Mouse (Mus musculus) MEL (cell line): ENCODE results near the gene Stfa3. TPM values are rescaled to one million over a fixed set of nuclear protein-coding genes. Genes with fewer than 3 reads are reported as not detected.

Experiments used
- DNase-seq: peaks from one replicate; pipeline ENCODE4 v3.0.0; 2011; ENCODE audit warnings: low read depth, low spot score
- H3K27ac ChIP-seq: 2 replicates; pipeline ENCODE4 v1.5.1; 2012; ENCODE audit warnings: low read depth, mild to moderate bottlenecking, control low read depth, low read length, moderate library complexity; ENCODE audit not compliant: control insufficient read depth
- H3K27me3 ChIP-seq, 2 experiments: fragments of 150-350 bp in 1 of 2; sonication (generic) in 1 of 2; 2 replicates each; pipeline ENCODE4 v1.6.1; 2012; ENCODE audit warnings: low read length in 2 of 2, mild to moderate bottlenecking in 2 of 2, improper control_type of control experiment in 1 of 2, moderate library complexity in 1 of 2; ENCODE audit not compliant: insufficient read depth in 2 of 2, control insufficient read depth in 1 of 2
- H3K36me3 ChIP-seq, 2 experiments: 2 replicates each; pipeline ENCODE4 v1.6.1; 2012 to 2014; ENCODE audit warnings: low read length in 2 of 2, improper control_type of control experiment in 1 of 2, inconsistent platforms in 1 of 2, mild to moderate bottlenecking in 1 of 2; ENCODE audit not compliant: insufficient read depth in 2 of 2, control insufficient read depth in 1 of 2
- H3K4me1 ChIP-seq, 2 experiments: fragments of 150-350 bp in 1 of 2; sonication (generic) in 1 of 2; 2 replicates each; pipeline ENCODE4 v1.6.1; 2012; ENCODE audit warnings: low read length in 2 of 2, improper control_type of control experiment in 1 of 2, mild to moderate bottlenecking in 1 of 2; ENCODE audit not compliant: insufficient read depth in 2 of 2, control insufficient read depth in 1 of 2
- H3K4me3 ChIP-seq, 2 experiments: fragments of 150-350 bp in 1 of 2; sonication (generic) in 1 of 2; 2 replicates each; pipeline ENCODE4 v1.5.1; 2012; ENCODE audit warnings: low read depth in 2 of 2, low read length in 2 of 2, mild to moderate bottlenecking in 2 of 2, moderate library complexity in 2 of 2, control low read depth in 1 of 2, improper control_type of control experiment in 1 of 2; ENCODE audit not compliant: control insufficient read depth in 1 of 2, insufficient read depth in 1 of 2
- H3K79me2 ChIP-seq: 2 replicates; pipeline ENCODE4 v1.6.1; 2012; ENCODE audit warnings: mild to moderate bottlenecking, low read length, moderate library complexity; ENCODE audit not compliant: control insufficient read depth, poor library complexity, insufficient read depth
- H3K9ac ChIP-seq: 2 replicates; pipeline ENCODE4 v1.6.1; 2012; ENCODE audit warnings: low read depth, mild to moderate bottlenecking, control low read depth, low read length, moderate library complexity; ENCODE audit not compliant: control insufficient read depth, poor library complexity, severe bottlenecking
- H3K9me3 ChIP-seq: fragments of 150-350 bp; sonication (generic); replicated peaks from 2 replicates; pipeline ENCODE4 v1.6.1; 2012; ENCODE audit warnings: mild to moderate bottlenecking, low read length, improper control_type of control experiment, moderate library complexity; ENCODE audit not compliant: insufficient read depth
- ELF1 ChIP-seq: IDR thresholded peaks from 2 replicates; pipeline ENCODE4 v1.6.1; 2014; ENCODE audit warnings: low read depth, mild to moderate bottlenecking, inconsistent platforms, low read length, improper control_type of control experiment, moderate library complexity
- EP300 ChIP-seq, 2 experiments: IDR thresholded peaks; 2 replicates each; pipeline ENCODE4 v1.6.1; 2011; ENCODE audit warnings: improper control_type of control experiment in 2 of 2, low read length in 2 of 2, low read depth in 1 of 2, mild to moderate bottlenecking in 1 of 2
- HCFC1 ChIP-seq: IDR thresholded peaks from 2 replicates; pipeline ENCODE4 v1.6.1; 2012; ENCODE audit warnings: low read depth, mild to moderate bottlenecking, inconsistent platforms, low read length, improper control_type of control experiment, moderate library complexity
- JUND ChIP-seq: IDR thresholded peaks from 2 replicates; pipeline ENCODE4 v1.6.1; 2011; ENCODE audit warnings: low read depth, mild to moderate bottlenecking, improper control_type of control experiment, low read length
- MAFK ChIP-seq: IDR thresholded peaks from 2 replicates; pipeline ENCODE4 v1.6.1; 2011; ENCODE audit warnings: low read depth, mild to moderate bottlenecking, low read length, improper control_type of control experiment, borderline replicate concordance
- MAZ ChIP-seq: IDR thresholded peaks from 2 replicates; pipeline ENCODE4 v1.6.1; 2012; ENCODE audit warnings: low read depth, mild to moderate bottlenecking, inconsistent platforms, low read length, improper control_type of control experiment
- MEF2A ChIP-seq: IDR thresholded peaks from 2 replicates; pipeline ENCODE4 v1.6.1; 2014; ENCODE audit warnings: low read depth, mild to moderate bottlenecking, inconsistent platforms, low read length, improper control_type of control experiment; ENCODE audit not compliant: poor library complexity, insufficient replicate concordance, severe bottlenecking; ENCODE audit errors: extremely low read depth
- MYC ChIP-seq: IDR thresholded peaks from 2 replicates; pipeline ENCODE4 v1.6.1; 2011; ENCODE audit warnings: low read depth, mild to moderate bottlenecking, low read length, improper control_type of control experiment, moderate library complexity
- NELFE ChIP-seq: IDR thresholded peaks from 2 replicates; pipeline ENCODE4 v1.6.1; 2011; ENCODE audit warnings: low read depth, low read length, improper control_type of control experiment
- NRF1 ChIP-seq: IDR thresholded peaks from 2 replicates; pipeline ENCODE4 v1.6.1; 2014; ENCODE audit warnings: low read depth, mild to moderate bottlenecking, inconsistent platforms, low read length, improper control_type of control experiment, moderate library complexity; ENCODE audit not compliant: poor library complexity, insufficient read depth, severe bottlenecking
- POLR2A ChIP-seq, 2 experiments: IDR thresholded peaks; 2 replicates each; pipeline ENCODE4 v1.6.1; 2011 to 2012; ENCODE audit warnings: low read length in 2 of 2, mild to moderate bottlenecking in 2 of 2, control low read depth in 1 of 2, improper control_type of control experiment in 1 of 2, low read depth in 1 of 2, moderate library complexity in 1 of 2; ENCODE audit not compliant: control insufficient read depth in 1 of 2, insufficient read depth in 1 of 2, poor library complexity in 1 of 2
- POLR2AphosphoS2 ChIP-seq: IDR thresholded peaks from 2 replicates; pipeline ENCODE4 v1.6.1; 2011; ENCODE audit warnings: low read length, improper control_type of control experiment
- POLR2AphosphoS5 ChIP-seq: IDR thresholded peaks from 2 replicates; pipeline ENCODE4 v1.6.1; 2012; ENCODE audit warnings: low read depth, borderline replicate concordance, mild to moderate bottlenecking, inconsistent platforms, low read length, moderate library complexity, mixed read lengths
- RAD21 ChIP-seq: IDR thresholded peaks from 2 replicates; pipeline ENCODE4 v1.6.1; 2011; ENCODE audit warnings: mild to moderate bottlenecking, low read depth, low read length, improper control_type of control experiment
- RCOR1 ChIP-seq: IDR thresholded peaks from 2 replicates; pipeline ENCODE4 v1.6.1; 2012; ENCODE audit warnings: low read depth, mild to moderate bottlenecking, inconsistent platforms, low read length, improper control_type of control experiment
- SIN3A ChIP-seq: IDR thresholded peaks from 2 replicates; pipeline ENCODE4 v1.6.1; 2012; ENCODE audit warnings: low read length, improper control_type of control experiment, inconsistent platforms
- SMC3 ChIP-seq: IDR thresholded peaks from 2 replicates; pipeline ENCODE4 v1.6.1; 2011; ENCODE audit warnings: low read depth, low read length, improper control_type of control experiment
- TAL1 ChIP-seq: IDR thresholded peaks from 2 replicates; pipeline ENCODE4 v1.6.1; 2012; ENCODE audit warnings: mild to moderate bottlenecking, inconsistent platforms, low read length, moderate library complexity, mixed read lengths
- TCF12 ChIP-seq: IDR thresholded peaks from 2 replicates; pipeline ENCODE4 v1.6.1; 2014; ENCODE audit warnings: low read depth, mild to moderate bottlenecking, inconsistent platforms, low read length, improper control_type of control experiment, moderate library complexity
- UBTF ChIP-seq: IDR thresholded peaks from 2 replicates; pipeline ENCODE4 v1.6.1; 2012; ENCODE audit warnings: low read depth, mild to moderate bottlenecking, inconsistent platforms, low read length, improper control_type of control experiment, moderate library complexity, borderline replicate concordance; ENCODE audit not compliant: insufficient read depth
- USF1 ChIP-seq: IDR thresholded peaks from 2 replicates; pipeline ENCODE4 v1.6.1; 2014; ENCODE audit warnings: low read depth, mild to moderate bottlenecking, inconsistent platforms, low read length, improper control_type of control experiment, moderate library complexity
- ZC3H11A ChIP-seq: IDR thresholded peaks from 2 replicates; pipeline ENCODE4 v1.6.1; 2012; ENCODE audit warnings: low read depth, mild to moderate bottlenecking, inconsistent platforms, low read length, improper control_type of control experiment
- ZKSCAN1 ChIP-seq: IDR thresholded peaks from 2 replicates; pipeline ENCODE4 v1.6.1; 2012; ENCODE audit warnings: low read depth, mild to moderate bottlenecking, inconsistent platforms, low read length, improper control_type of control experiment, moderate library complexity
- ZMIZ1 ChIP-seq: IDR thresholded peaks from 2 replicates; pipeline ENCODE4 v1.6.1; 2012; ENCODE audit warnings: low read depth, mild to moderate bottlenecking, inconsistent platforms, low read length, improper control_type of control experiment, moderate library complexity
- ZNF384 ChIP-seq: IDR thresholded peaks from 2 replicates; pipeline ENCODE4 v1.6.1; 2012; ENCODE audit warnings: low read depth, mild to moderate bottlenecking, inconsistent platforms, low read length, improper control_type of control experiment
- polyA plus RNA-seq, 2 experiments: library from polyadenylated mRNA; stranded (reverse) in 1 of 2; unstranded in 1 of 2; fragments of >175 nt in 1 of 2; fragments of >200 nt in 1 of 2; gene quantifications; 2 replicates each; pipeline versions ENCODE4 v1.2.1 to v1.2.4; 2012; ENCODE audit warnings: low replicate concordance in 2 of 2, low read depth in 1 of 2; ENCODE audit not compliant: insufficient read length in 2 of 2, insufficient read depth in 1 of 2, missing spikeins in 1 of 2
- total RNA-seq: library from RNA; depleted of rRNA; stranded (reverse); fragments of 300-350 nt; gene quantifications from 2 replicates; pipeline ENCODE4 v1.2.3, GENCODE M21; 2012

Gene Stfa3
- total and polyA plus RNA-seq, 3 experiments, result not detected

DNA sequence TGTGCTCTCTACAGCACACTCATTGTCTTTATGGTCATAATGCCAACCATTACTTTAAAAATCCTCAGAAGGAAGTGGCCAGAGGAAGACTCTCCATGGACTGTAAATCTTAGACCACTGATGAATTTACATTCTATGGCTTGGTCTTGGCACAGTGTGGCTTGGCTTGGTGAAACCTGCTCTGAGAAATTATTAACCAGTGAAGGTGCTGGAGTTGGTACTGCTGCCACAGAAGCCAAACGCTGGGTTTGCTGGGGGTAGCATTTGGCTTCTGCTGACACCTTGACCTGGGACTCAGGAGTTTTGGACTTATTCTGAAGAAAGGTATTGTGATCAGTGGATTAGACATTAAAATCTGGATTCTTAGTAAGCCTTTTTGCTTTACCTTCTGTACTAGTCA, 37.2 kb upstream of the Stfa3 start:
- Histone ChIP-seq H3K4me3 (no peak overlapping the region), H3K36me3 (no peaks in the 10 kb centered on the region), H3K79me2 (no peaks in the 10 kb centered on the region), H3K4me1 (no peaks in the 10 kb centered on the region), H3K9me3 (no peaks in the 10 kb centered on the region), H3K27ac (no peak overlapping the region), H3K9ac (no peak overlapping the region), H3K27me3 (no peaks in the 10 kb centered on the region)
- TF ChIP-seq ZC3H11A (no peak), ZKSCAN1 (no peak), USF1 (no peak), MAFK (no peak), EP300 (IDR thresholded peaks at IDR 0.05; ENCODE audit: low read depth in 1 of 2, low read length in 2 of 2) (no peak), SIN3A (no peak), ZMIZ1 (no peak), NRF1 (no peak), POLR2A (IDR thresholded peaks at IDR 0.05; ENCODE audit: control insufficient read depth in 1 of 2, insufficient read depth in 1 of 2, low read depth in 1 of 2, low read length in 2 of 2, poor library complexity in 1 of 2) (no peak), MAZ (no peak), HCFC1 (no peak)
- no peak for DNase-seq

DNA sequence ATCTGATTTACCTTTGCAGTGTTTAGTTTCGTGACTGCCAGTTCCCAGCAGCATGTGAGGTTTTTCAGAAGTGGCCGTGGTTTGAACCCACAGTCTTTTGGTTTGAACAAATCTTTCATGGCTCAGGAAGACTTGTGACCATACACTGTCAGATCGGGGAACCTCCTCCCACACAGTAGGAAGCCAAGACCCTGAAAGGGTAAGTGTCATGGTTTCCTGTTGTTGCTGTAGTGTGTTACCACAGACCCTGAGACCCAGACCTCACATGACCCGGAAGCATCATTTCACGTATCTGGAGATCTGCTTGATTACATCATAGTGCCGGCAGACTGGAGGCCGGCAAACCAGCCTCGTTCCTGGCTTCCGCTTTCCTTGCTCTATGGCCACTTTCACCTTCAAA, 21.7 kb upstream of the Stfa3 start:
- H3K36me3 ChIP-seq, result no peaks in the 10 kb centered on the region
- no peak for DNase-seq
- peaks cover 0 to 3% of the 10 kb centered on the region in 2 experiments; a peak in 2 of 4 replicates for H3K4me1 ChIP-seq
- no peak overlapping the region for H3K9ac ChIP-seq
- H3K4me3 ChIP-seq, result no peak overlapping the region
- H3K9me3 ChIP-seq, result no peaks in the 10 kb centered on the region
- no peak overlapping the region for H3K27ac ChIP-seq
- no peaks in the 10 kb centered on the region for H3K27me3 ChIP-seq
- TF ChIP-seq SMC3, result no peak
- no peak for TF ChIP-seq EP300 (IDR thresholded peaks at IDR 0.05; ENCODE audit: low read depth in 1 of 2, low read length in 2 of 2)
- TF ChIP-seq NELFE, result no peak
- TF ChIP-seq ELF1, result no peak
- no peak for TF ChIP-seq POLR2A (IDR thresholded peaks at IDR 0.05; ENCODE audit: control insufficient read depth in 1 of 2, insufficient read depth in 1 of 2, low read depth in 1 of 2, low read length in 2 of 2, poor library complexity in 1 of 2)
- TF ChIP-seq POLR2AphosphoS5, result no peak
- no peak for TF ChIP-seq ZC3H11A
- no peak for TF ChIP-seq TCF12
- no peak for TF ChIP-seq POLR2AphosphoS2
- no peak for TF ChIP-seq TAL1
- no peak for TF ChIP-seq RCOR1
- no peak for TF ChIP-seq MYC
- no peak for TF ChIP-seq UBTF
- TF ChIP-seq MEF2A, result no peak
- no peak for TF ChIP-seq ZNF384
- no peak for TF ChIP-seq JUND
- TF ChIP-seq RAD21, result no peak
- no peaks in the 10 kb centered on the region for H3K79me2 ChIP-seq
